Mouse (Mus musculus): ENCODE data around the gene Zfp235.

The Zfp235 gene

GRCm38 (mm10) chr7:24133996-24134828 is at the start of gene Zfp235:
Zfp235 (plus strand) TSS chr7:24134169.
- peak; percentile 82 for DNase-seq (ENCODE audit: low spot score)

DNA sequence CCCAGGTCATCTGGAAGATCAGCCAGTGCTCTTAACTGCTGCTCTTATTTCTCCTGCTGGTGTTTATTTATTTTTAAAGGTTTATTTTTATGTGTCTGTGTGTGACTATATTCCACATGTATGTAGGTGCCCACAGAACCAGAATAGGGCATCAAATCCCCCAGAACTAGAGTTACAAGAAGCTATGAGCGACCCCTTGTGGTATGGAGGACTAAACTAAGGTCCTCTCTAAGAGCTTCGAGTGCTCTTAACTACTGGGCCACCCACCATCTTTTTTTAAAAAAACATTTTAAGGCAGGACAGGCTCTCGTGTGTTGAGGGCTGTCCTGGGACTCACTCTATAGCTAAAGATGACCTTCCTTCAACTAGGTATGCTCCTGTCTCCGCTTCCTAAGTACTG is 47.1 kb upstream of the Zfp235 start:
- no peak for DNase-seq (ENCODE audit: low spot score)

- no peak for DNase-seq (ENCODE audit: low spot score)
Measured at GRCm38 (mm10) chr7:24087485-24088125, 46.4 kb upstream of the Zfp235 start.

DNA sequence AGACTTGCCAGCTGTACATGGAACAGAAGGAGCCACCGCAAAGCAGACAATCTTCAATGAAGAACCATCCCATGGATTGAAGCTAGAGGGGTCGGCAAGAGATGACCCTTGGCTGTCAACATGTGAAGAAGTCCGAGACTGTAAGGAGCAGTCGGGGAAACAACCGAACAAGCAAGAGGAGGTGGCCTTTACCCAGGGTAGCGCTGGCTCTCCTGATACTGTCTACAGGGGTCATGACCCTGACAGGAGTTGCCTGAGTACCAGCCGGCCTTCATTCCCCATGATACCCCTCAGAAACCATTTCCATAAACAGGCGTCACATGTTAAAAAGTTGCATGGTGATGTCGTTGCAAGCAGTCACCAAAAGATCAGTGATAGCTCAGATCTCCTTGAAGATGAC is 29.6 kb upstream of the Zfp235 start:
- no peak for DNase-seq (ENCODE audit: low spot score)

DNA sequence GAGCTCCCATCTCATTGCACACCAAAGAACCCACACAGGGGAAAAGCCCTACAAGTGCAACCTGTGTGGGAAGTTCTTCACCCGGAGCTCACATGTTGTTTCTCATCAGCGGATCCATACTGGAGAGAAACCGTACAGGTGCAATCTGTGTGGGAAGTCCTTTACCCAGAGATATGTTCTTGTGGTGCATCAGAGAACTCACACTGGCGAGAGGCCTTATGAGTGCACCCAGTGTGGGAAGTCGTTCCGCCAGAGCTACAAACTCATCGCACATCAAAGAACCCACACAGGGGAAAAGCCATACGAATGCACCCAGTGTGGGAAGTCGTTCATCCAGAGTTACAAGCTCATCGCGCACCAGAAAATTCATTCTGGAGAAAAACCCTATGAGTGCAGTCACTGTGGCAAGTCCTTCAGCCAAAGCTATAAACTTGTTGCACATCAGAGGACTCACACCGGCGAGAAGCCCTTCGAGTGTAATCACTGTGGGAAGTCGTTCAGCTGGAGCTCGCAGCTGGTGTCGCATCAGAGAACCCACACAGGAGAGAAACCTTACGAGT is 28.7 kb upstream of the Zfp235 start:
- DNase-seq (ENCODE audit: low spot score): no peak

- DNase-seq (ENCODE audit: low spot score): no peak
Measured at GRCm38 (mm10) chr7:24110839-24111238, 23.1 kb upstream of the Zfp235 start.

DNA sequence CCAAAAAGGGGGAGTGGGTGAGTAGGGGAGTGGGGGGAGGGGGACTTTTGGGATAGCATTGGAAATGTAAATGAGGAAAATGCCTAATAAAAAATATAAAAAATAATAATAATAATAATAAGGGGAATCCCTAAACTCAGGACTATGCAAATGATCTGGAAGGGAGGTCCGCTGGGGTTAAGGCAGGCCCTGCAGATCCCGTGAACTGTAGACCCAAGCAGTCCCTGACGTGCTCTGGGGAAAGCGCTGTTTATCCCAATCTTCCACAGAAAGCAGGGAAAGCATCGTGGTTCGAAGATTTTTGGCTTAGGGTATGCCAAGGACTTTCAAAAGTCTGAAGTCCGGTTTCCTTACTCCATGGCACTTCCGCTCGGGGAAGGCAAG is 22.2 kb upstream of the Zfp235 start:
- DNase-seq (ENCODE audit: low spot score): no peak

- DNase-seq (ENCODE audit: low spot score): peak; percentile 86
Measured at GRCm38 (mm10) chr7:24112156-24112856, 21.7 kb upstream of the Zfp235 start, which contains the start of gene Zfp112. Zfp112 (plus strand) TSS chr7:24112314.

- peak; percentile 42 for DNase-seq (ENCODE audit: low spot score)
Measured at GRCm38 (mm10) chr7:24113001-24113400, 21.0 kb upstream of the Zfp235 start.

- DNase-seq (ENCODE audit: low spot score): no peak
Measured at GRCm38 (mm10) chr7:24116655-24117054, 17.3 kb upstream of the Zfp235 start.

- DNase-seq (ENCODE audit: low spot score): no peak
Measured at GRCm38 (mm10) chr7:24133425-24133995, 459 bp upstream of the Zfp235 start.

DNA sequence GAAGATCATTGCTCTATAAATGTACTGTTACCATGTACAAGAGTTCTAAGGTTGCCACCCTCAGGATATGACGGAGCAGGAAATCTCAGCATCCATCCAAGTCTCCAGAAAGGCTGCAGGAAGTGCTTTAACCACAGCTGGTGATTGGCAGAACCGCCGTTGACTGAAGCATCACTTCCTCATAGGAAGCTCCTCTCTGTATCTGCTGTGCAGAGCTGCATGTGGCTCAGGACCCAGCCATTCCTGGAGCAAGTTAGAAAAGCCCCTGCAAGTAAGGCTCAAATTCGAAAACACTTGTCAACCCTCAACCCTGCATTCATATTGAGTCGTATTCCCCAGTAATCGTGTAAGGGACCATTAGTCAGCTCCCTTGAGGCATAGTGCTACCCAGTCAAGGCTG is 8.6 kb downstream of the Zfp235 start:
- no peak for DNase-seq (ENCODE audit: low spot score)

DNA sequence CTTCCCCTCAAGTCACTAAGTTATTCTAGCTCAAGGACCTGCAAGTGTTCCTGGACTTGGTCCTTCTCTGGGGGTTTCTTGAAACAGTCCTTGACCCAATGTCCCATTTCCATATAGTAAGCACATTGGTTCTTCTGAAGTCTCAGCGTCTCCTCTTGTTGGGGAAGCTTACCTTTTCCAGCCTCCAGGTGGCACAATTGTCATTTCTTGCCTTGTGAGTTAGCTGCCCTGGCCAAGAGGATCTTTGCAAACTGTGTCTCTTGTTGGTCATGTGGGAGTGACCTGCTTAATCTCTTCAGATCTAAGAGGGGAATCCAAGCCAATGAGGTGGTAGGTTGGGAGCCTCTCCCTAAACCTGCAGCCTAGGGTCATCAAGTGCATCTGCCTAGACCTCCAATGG is 19.3 kb downstream of the Zfp235 start:
- DNase-seq (ENCODE audit: low spot score): peak; percentile 1

- no peak for DNase-seq (ENCODE audit: low spot score)
Measured at GRCm38 (mm10) chr7:24172191-24172590, 38.2 kb downstream of the Zfp235 start.

DNA sequence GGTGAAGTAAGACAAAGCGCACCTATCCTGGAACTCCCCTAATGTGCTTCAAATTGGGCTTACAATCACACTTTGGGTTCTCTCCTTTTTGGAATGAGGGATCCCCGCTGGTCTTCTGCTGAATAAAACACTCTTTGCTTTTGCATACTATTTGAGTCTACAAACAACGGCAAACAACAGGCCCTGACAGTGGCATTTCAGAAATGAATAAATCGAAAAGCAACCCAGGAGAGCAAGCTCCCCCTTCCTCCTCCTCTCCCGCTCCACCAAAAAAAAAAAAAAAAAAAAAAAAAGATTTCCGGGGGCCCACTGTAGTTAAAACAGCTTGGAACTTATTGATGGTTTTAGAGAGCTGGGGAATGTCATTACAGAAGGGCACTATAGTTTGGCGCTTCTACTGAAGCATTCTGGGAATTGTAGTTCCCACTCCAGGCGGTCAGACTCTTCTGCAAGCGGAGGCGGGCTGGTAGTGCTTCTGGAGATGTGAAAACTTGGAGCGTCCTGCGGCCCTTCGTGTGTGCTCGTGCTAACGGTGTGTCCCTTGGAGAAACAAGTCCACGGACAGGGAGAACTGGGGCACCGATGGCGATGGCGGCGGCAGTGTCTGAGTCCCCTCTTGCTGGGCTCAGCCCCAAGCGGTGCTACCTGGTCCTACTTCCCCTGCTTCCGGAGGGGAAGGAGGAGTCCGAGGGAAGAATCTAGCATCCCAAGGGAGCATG is 40.8 kb downstream of the Zfp235 start, which contains the start of gene Zfp114:
Gene Zfp114 (plus strand): TSS at position 443 of the 719 bp plus-strand sequence.
- peak; percentile 79 for DNase-seq (ENCODE audit: low spot score)

- DNase-seq (ENCODE audit: low spot score): no peak
Measured at GRCm38 (mm10) chr7:24175337-24175711, 41.4 kb downstream of the Zfp235 start.

- DNase-seq (ENCODE audit: low spot score): no peak
Measured at GRCm38 (mm10) chr7:24187611-24188010, 53.6 kb downstream of the Zfp235 start.

GRCm38 (mm10) chr7:24188901-24189570 is 55.1 kb downstream of the Zfp235 start:
- no peak for DNase-seq (ENCODE audit: low spot score)

DNA sequence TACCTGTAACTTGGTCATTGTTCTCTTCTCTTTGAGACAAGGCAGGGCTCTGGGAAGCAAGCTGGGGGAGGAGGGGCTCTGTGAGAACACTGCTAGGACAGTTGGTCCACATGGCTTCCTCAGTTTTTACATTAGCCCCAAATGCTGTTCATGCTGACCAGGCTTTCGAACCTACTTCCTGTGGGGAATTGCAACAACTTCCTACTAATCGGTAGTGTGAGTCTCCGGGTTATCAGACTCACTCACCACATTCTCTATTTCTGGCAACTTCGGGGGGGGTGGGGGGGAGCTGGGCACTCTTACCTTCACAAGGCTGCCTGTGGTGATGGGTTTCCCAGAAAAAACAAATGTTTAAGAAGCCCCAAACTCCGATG is 55.6 kb downstream of the Zfp235 start:
- no peak for DNase-seq (ENCODE audit: low spot score)

- DNase-seq (ENCODE audit: low spot score): no peak
Measured at GRCm38 (mm10) chr7:24191361-24191760, 57.4 kb downstream of the Zfp235 start.

Measured in testis, postnatal 14 days (tissue).